8 mouse cellular contexts compared by ENCODE assay signal in the genomic region with DNA sequence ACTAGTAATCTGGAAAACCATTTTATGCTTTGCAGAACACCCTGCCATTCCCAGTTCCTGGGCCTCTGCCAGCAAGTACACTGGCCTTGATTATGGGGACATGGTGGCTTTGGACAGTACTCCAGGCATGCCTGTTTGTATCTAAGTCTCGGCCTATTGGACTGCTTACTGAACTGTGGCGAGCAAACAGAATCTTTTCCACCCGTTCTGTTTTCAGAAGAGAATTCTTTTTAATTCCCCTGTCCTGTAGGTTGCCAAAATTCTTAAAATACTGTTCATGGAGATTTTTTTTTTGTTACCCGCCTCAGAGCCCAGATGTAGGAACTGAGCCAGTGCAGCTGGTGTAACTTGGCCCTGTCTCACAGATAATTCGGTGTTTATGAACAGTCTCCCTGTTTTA.
A peak's percentile ranks its signal among the peaks of the same experiment; 100 is the strongest.
DNase-seq lines count a peak whose midpoint lies in the region; ATAC-seq lines count a peak whose summit lies in the region.

No protein-coding gene starts in this region.

- H3K9me3 ChIP-seq in hindbrain, embryonic 16.5 days (ENCODE audit: control insufficient read depth, low read length) = no peaks in the 10 kb centered on the region
- no peaks in the 10 kb centered on the region for H3K9me3 ChIP-seq in hindbrain, embryonic 11.5 days (ENCODE audit: control insufficient read depth, low read length)

- H3K4me2 ChIP-seq in hindbrain, embryonic 16.5 days (ENCODE audit: low read length) = no peak overlapping the region
- no peak overlapping the region for H3K4me2 ChIP-seq in hindbrain, embryonic 11.5 days (replicated peaks; ENCODE audit: low read depth, low read length)

- ATAC-seq in hindbrain, embryonic 16.5 days = peak; percentile 78
- no peak for ATAC-seq in hindbrain, embryonic 11.5 days (ENCODE audit: low FRiP score)

- H3K4me3 ChIP-seq in hindbrain, embryonic 16.5 days (ENCODE audit: low read length) = no peak overlapping the region
- no peak overlapping the region for H3K4me3 ChIP-seq in hindbrain, embryonic 11.5 days (ENCODE audit: low read depth, low read length)

- H3K27ac ChIP-seq in hindbrain, embryonic 16.5 days (ENCODE audit: low read depth, low read length) = no peak overlapping the region
- H3K27ac ChIP-seq in hindbrain, embryonic 11.5 days (ENCODE audit: low read depth, low read length) = no peak overlapping the region

- H3K4me1 ChIP-seq in hindbrain, embryonic 16.5 days (ENCODE audit: control insufficient read depth, insufficient read depth, low read depth, low read length) = no peaks in the 10 kb centered on the region
- H3K4me1 ChIP-seq in hindbrain, embryonic 11.5 days (replicated peaks; ENCODE audit: control insufficient read depth, insufficient read depth, low read length) = no peaks in the 10 kb centered on the region

- no peak overlapping the region for H3K9ac ChIP-seq in hindbrain, embryonic 16.5 days (ENCODE audit: low read depth, low read length)
- no peak overlapping the region for H3K9ac ChIP-seq in hindbrain, embryonic 11.5 days (ENCODE audit: low read depth, low read length)

- DNase-seq in hindbrain, embryonic 11.5 days (ENCODE audit: low spot score) = no peak
- DNase-seq in cerebellum, adult 11-12 months = peak; percentile 46
- DNase-seq in gastrocnemius, postnatal 25 days = peak; percentile 75
- DNase-seq in layer of hippocampus, adult 18-20 months (ENCODE audit: low spot score in 2 of 2) = peak; percentile 27 to 63
- DNase-seq in lung, postnatal 14 days = peak; percentile 55
- no peak for DNase-seq in spleen, postnatal 10 days (ENCODE audit: low spot score in 2 of 2)
- no peak for DNase-seq in embryo, embryonic 10.5 days (ENCODE audit: low spot score)

- no peaks in the 10 kb centered on the region for H3K27me3 ChIP-seq in hindbrain, embryonic 16.5 days (replicated peaks; ENCODE audit: control insufficient read depth, insufficient read depth, low read length)
- no peaks in the 10 kb centered on the region for H3K27me3 ChIP-seq in hindbrain, embryonic 11.5 days (ENCODE audit: control insufficient read depth, insufficient read depth, low read length)

- H3K36me3 ChIP-seq in hindbrain, embryonic 16.5 days (ENCODE audit: control insufficient read depth, insufficient read depth, low read length) = no peaks in the 10 kb centered on the region
- no peaks in the 10 kb centered on the region for H3K36me3 ChIP-seq in hindbrain, embryonic 11.5 days (ENCODE audit: control insufficient read depth, insufficient read depth, low read length)

- 58% methylated on average over 5 of the region's 5 CpGs for WGBS in hindbrain, embryonic 16.5 days
- WGBS in hindbrain, embryonic 11.5 days = 92% methylated on average over 5 of the region's 5 CpGs

Comparison
In these comparisons a context has a peak if more than half of its experiments do, and no peak if none do; other contexts are left out.
1. DNase-seq: peak in cerebellum, adult 11-12 months (single experiment), gastrocnemius, postnatal 25 days (single experiment), layer of hippocampus, adult 18-20 months (2 of 2) and lung, postnatal 14 days (single experiment); none in hindbrain, embryonic 11.5 days (single experiment), spleen, postnatal 10 days (0 of 2) and embryo, embryonic 10.5 days (single experiment).